Mouse (Mus musculus): ENCODE data around the gene Stk4.

GRCm38 (mm10) chr2:164081577-164081976, 11.5 kb downstream of the Stk4 start:
- no peak for TF ChIP-seq POLR2A (IDR thresholded peaks at IDR 0.05; ENCODE audit: control insufficient read depth, low read depth, low read length)
- no peak for TF ChIP-seq CTCF (IDR thresholded peaks at IDR 0.05; ENCODE audit: control insufficient read depth, insufficient read depth, insufficient replicate concordance, low read depth, low read length)

Data from testis, adult 2 months (tissue).